Mouse (Mus musculus) ovary, postnatal 14 days (tissue): ENCODE data around the gene Tmem95.

ENCODE experiments used
- DNase-seq: peaks from one replicate; pipeline ENCODE4 v3.0.0; 2022; ENCODE audit warnings: low spot score

Tmem95 gene

GRCm38 (mm10) chr11:69910781-69911560 is 33.2 kb upstream of the Tmem95 start:
- no peak for DNase-seq

DNA sequence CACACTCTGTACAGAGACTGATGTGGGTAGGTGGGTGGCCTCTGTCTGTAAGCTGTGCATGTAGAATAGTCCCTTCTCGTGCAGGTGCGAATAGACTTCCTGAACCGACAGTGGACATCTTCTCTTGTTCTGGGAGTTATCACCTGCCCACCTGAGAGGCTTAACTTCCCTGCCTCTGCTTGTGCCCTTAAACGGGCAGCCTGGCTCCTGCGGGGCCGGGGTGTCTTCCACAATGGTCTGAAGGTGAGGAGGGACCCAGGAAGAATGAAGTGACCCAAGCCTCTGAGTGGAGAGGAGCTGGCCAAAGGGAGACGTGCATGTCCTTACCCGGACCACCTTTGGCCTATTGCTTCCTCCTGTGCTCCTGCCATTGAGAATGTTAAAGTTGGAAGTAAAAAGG is 32.4 kb upstream of the Tmem95 start:
- no peak for DNase-seq

GRCm38 (mm10) chr11:69909174-69909573 is 31.4 kb upstream of the Tmem95 start:
- DNase-seq: no peak

- no peak for DNase-seq
These were observed 30.8 kb upstream of the Tmem95 start for GRCm38 (mm10) chr11:69908645-69909044.

DNA sequence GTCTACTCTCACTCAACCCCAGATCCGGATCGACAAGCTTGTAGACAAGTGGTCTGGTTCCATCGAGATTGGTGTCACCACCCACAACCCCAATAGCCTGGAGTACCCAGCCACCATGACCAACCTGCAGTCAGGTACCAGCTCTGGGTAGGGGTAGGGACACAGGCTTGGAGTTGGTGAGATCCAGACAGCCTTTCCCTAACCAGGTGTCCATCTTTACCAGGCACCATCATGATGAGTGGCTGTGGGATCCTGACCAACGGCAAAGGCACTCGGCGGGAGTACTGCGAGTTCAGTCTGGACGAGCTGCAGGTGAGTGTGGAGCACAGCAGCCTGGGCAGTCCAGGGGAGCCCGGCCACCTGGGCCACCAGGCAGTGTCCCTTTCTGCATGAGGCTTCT is 26.5 kb upstream of the Tmem95 start:
- no peak for DNase-seq

- DNase-seq: no peak
These were observed 25.2 kb upstream of the Tmem95 start for GRCm38 (mm10) chr11:69902972-69903371.

DNA sequence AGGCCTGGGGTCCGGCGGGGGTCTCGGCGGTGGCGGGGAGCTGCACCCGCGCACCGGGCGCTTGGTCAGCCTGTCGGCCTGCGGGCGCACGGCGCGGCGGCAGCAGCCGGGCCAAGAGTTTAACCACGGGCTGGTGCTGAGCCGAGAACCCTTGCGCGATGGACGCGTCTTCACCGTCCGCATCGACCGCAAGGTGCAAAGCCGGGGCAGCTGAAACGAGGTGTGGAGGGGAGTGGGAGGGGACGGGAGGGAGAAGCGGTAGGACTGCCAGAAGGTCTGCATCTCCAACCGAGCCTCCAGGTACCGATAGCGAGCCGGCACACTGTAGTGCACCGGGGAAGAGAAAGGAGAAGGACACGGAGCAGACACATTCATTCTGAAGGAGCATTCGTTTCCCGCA is 24.2 kb upstream of the Tmem95 start:
- DNase-seq: no peak

DNA sequence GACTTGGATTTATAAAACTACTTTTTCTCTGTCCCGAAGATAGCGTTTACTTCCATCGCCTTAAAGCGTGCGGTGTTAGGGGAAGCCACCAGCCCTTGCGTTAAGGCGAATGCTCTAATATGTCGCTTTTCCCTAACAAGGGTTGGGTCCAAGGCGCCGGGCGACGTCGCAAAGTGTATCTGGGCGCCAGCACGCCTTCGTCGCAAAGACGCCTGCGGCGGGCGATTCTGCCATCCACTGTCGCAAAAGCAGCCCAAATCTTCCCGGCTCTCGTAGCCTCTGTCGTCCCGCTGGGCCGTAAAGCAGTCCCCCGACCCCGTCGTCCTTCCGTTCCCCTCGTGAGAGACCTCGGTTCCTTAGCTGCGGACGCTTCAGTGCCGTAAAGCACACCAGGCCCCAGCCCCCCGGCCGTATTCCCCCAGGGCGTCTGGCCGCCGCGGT is 23.6 kb upstream of the Tmem95 start:
- DNase-seq: peak; percentile 82

GRCm38 (mm10) chr11:69900471-69901405 is 22.9 kb upstream of the Tmem95 start, which contains the start of the genes 2810408A11Rik and Neurl4:
TSS of gene 2810408A11Rik (minus strand) at chr11:69900987.
TSS of gene Neurl4 (plus strand) at chr11:69901072.
- peak; percentile 77 for DNase-seq

- no peak for DNase-seq
These were observed 22.1 kb upstream of the Tmem95 start for GRCm38 (mm10) chr11:69899870-69900269.

- DNase-seq: no peak
These were observed 17.5 kb upstream of the Tmem95 start, which contains the start of gene Acap1 for GRCm38 (mm10) chr11:69895291-69895690. TSS of gene Acap1 (minus strand) at chr11:69895539.

- DNase-seq: no peak
These were observed 16.9 kb upstream of the Tmem95 start for GRCm38 (mm10) chr11:69894671-69895070.

DNA sequence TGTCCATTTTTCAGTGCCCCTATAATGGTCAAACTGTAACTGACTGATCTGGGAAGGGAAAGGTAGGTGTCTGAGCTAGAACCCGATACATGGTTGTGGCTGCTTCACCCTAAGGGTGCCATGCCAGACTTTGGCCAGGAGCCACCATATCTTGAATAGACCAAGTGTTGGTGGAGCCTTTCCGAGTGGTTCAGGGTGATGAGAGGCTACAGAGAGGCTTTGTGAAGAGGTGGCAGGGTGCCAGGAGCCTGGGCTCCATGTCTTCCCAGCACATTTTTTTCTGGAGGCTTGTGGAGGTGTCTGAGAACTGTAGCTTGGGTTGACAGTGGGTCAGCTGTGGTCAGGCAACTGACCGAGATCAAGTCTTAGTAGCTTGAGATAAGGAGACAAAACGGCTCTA is 13.7 kb upstream of the Tmem95 start:
- DNase-seq: no peak

DNA sequence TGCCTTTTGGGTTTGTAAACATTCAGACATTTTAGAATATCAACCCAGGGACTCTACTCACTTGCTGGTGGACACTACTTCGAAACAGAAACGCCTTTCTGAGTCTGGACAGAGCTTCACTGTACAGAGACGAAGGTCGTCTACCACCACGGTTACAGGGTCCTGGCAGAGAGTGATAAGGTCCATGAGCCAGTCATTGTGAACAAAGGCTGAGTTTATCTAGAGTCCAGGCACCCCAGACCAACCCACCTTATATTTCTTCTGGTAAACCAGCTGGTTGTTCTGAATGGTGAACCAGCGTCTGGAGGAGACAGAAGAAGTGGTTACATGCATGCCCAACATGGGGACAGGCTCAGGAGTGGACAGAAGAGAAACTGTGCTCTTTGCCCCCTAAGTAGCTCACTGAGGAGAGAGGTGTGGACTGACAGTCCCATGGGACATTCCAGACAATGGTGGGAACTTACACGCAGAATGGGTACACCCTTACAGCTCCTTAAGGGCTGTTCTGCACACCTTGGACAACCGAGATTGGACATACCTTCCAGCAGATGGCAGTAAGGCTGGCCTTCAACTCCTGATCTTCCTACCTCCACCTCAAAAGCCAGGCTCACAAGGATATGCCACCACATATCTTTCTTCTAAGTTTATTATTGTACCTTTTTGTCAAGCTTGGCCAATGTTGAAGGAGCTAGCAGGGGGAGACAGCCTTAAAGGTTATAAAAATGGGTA is 9.3 kb upstream of the Tmem95 start:
- DNase-seq: no peak

- DNase-seq: no peak
These were observed 6.8 kb upstream of the Tmem95 start for GRCm38 (mm10) chr11:69884663-69885062.

GRCm38 (mm10) chr11:69884240-69884639 is 6.4 kb upstream of the Tmem95 start:
- no peak for DNase-seq

GRCm38 (mm10) chr11:69883527-69884151 is 5.8 kb upstream of the Tmem95 start:
- DNase-seq: no peak

DNA sequence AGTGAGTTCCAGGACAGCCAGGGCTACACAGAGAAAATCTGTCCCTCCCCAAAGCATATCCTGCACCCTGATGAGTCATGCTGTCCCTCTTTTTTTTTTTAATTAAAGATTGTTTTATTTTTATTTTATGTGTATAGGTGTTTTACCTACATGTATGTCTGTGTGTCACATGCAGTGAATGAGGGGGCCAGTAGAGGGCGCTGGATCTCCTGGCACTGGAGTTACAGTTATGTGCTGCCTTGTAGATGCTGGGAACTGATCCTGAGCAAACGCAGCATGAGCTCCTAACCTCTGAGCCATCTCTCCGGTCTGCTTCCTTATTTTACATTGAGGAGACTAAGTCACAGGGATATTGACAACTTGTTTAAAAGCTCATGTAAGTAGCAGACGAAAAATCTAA is 5.2 kb upstream of the Tmem95 start:
- DNase-seq: no peak

DNA sequence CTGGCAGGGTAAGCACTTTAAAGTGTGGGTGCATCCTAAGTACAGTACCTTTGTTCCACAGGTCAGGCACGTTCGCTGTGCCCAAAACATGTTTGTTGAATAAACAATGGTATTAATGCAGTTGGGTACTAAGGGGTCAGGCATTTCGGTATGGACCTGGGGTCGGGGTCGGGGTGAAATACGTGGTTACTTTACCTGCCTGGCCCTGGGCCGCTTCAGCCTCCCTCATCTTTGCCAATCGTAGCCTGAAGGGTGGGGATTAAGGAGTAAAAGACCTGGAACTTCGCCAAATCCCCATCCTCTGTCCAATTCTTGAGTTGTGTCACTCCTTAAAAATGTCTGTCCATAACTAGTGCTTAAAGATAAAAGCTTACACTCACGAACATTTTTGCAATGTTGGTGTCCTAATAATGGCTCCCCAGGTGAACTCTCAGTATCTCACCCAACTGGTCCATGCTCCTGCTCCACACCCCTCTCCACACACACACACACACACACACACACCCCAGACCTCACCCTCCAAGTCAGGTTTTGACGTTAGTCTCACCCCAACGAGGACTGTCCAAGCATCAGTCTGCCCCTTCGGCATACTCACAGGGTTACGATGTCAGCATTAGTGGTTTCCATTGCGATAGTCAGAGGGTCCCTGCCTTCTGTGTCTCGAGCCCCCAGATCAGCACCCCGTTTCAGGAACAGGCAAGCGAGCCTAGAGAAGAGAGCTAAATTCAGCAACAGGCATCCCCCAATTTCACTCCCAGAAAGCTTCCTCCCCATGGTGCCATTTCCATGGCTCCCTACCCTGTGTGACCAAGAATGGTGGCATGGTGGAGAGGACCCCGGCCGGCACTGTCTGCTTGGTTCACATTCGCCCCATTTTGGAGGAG is 4.2 kb upstream of the Tmem95 start:
- DNase-seq: no peak

DNA sequence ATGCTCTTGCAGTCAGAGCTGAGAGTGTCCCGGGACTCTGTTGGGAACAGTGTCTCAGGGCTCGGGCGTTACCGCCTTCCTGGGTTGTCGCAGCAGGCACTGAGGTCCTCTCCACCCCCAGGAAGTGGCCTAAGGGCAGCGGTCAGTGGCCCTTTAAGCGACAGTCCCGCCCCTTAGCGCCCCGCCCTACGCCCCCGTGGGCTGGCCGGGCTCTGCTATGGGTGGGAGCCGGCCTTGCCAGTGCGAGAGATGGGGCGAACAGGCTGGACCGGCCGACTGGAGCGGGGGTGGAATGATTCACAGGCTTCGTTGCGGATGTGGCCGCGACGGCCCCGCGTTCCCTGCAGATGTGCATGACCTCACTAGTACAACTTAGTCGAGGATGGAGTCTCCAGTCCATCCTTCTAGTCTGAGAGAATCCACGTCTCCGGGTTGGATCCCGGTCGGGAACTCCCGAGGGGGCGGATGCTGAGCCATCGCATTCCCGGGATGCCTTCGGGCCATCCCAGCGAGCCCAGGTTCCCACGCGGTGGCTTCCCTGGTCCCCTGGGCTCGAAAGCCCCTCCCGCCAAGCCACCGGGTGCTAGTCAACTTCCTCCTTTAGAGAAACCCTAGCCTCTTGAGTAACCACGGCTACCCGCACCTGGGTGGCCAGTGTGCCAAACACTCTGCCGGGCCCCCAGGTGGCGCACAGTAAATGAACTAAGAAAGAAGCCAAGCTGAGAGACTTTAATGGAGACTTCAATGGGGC is 3.2 kb upstream of the Tmem95 start, which contains the start of gene Kctd11:
TSS of gene Kctd11 (minus strand) at position 554 of the 751 bp plus-strand sequence.
- peak; percentile 78 for DNase-seq
